Mouse (Mus musculus): Measurements from ENCODE around the gene Foxr1.

GRCm38 (mm10) chr9:44482552-44482951 lies 41.6 kb upstream of the Foxr1 start, which contains the start of gene Bcl9l:
- TF ChIP-seq CTCF (IDR thresholded peaks at IDR 0.05; ENCODE audit: borderline replicate concordance, insufficient read depth, low read depth, low read length) (peak; percentile 58), POLR2A (IDR thresholded peaks at IDR 0.05; ENCODE audit: borderline replicate concordance, insufficient read depth, low read length) (peak; percentile 86)

Measured in cerebellum, adult 2 months (tissue).